Mouse (Mus musculus) thymus, adult 2 months (tissue): ENCODE results near the gene Fndc9. TPM values are rescaled to one million over a fixed set of nuclear protein-coding genes. Genes with fewer than 3 reads are reported as not detected.

ENCODE experiments used
- DNase-seq: peaks from one replicate; pipeline ENCODE4 v3.0.0; 2021
- H3K27ac ChIP-seq: fragments of 200-500 bp; 2 replicates; pipeline ENCODE4 v1.5.1; 2012; ENCODE audit warnings: low read length, control low read depth; ENCODE audit not compliant: control insufficient read depth, insufficient read depth
- H3K27me3 ChIP-seq: fragments of 200-500 bp; 2 replicates; pipeline ENCODE4 v1.6.1; 2012; ENCODE audit warnings: mild to moderate bottlenecking, low read length, moderate library complexity, mixed read lengths; ENCODE audit not compliant: control insufficient read depth, insufficient read depth
- H3K36me3 ChIP-seq: fragments of 200-500 bp; 2 replicates; pipeline ENCODE4 v1.6.1; 2012; ENCODE audit warnings: mild to moderate bottlenecking, low read length, moderate library complexity; ENCODE audit not compliant: control insufficient read depth, insufficient read depth
- H3K4me1 ChIP-seq: fragments of 200-500 bp; replicated peaks from 2 replicates; pipeline ENCODE4 v1.6.1; 2012; ENCODE audit warnings: low read length; ENCODE audit not compliant: control insufficient read depth, insufficient read depth
- H3K4me3 ChIP-seq: fragments of 200-500 bp; 2 replicates; pipeline ENCODE4 v1.5.1; 2012; ENCODE audit warnings: mild to moderate bottlenecking, low read length, control low read depth, moderate library complexity; ENCODE audit not compliant: control insufficient read depth, insufficient read depth
- CTCF ChIP-seq: fragments of 200-500 bp; IDR thresholded peaks from 2 replicates; pipeline ENCODE4 v1.5.1; 2012; ENCODE audit warnings: mild to moderate bottlenecking, control low read depth, low read length, moderate library complexity, borderline replicate concordance; ENCODE audit not compliant: control insufficient read depth, poor library complexity, insufficient read depth; ENCODE audit errors: extremely low read depth
- POLR2A ChIP-seq: fragments of 200-500 bp; IDR thresholded peaks from 2 replicates; pipeline ENCODE4 v1.6.1; 2012; ENCODE audit warnings: mild to moderate bottlenecking, low read length, control low read depth, moderate library complexity; ENCODE audit not compliant: control insufficient read depth, poor library complexity, insufficient read depth; ENCODE audit errors: extremely low read depth
- WGBS: fragments of 180-500 bp; shearing (Covaris S2); methylation state at CpG from one replicate; pipeline ENCODE4 v1.1.7; 2018; 5-methylcytosine and 5-hydroxymethylcytosine counted together
- polyA plus RNA-seq: library from polyadenylated mRNA; depleted of rRNA; stranded (reverse); fragments of >200 nt; gene quantifications from 2 replicates; pipeline ENCODE4 v1.2.3, GENCODE M21; 2012

Fndc9 gene
- polyA plus RNA-seq, 1 experiment = 0.09 TPM

DNA sequence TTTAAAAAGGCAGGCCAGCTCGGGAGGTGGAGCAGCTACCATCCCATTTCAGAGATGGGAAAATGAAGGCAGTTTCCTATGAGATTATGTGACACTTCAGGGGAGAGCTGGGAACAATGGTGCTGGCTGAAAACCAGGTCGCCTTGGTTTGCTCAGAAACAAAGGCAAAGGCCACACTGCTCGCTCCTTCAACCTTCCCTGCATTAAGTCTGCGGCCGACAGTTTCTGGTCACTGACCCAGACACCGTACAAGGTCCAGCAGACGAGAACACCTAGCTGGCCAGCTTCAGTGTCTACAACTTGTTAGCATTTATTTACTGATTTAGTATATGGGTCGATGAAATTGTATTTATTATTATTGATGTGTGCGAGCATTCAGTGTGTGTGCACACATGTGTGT is 30.5 kb upstream of the Fndc9 start:
- H3K4me1 ChIP-seq = no peaks in the 10 kb centered on the region
- H3K36me3 ChIP-seq = peaks cover 75% of the 10 kb centered on the region
- H3K27me3 ChIP-seq = no peaks in the 10 kb centered on the region
- 99% methylated on average over 9 of the region's 9 CpGs for WGBS
- no peak overlapping the region for H3K4me3 ChIP-seq
- no peak for TF ChIP-seq CTCF
- TF ChIP-seq POLR2A = no peak
- DNase-seq = no peak
- H3K27ac ChIP-seq = no peak overlapping the region

- TF ChIP-seq CTCF (no peak), POLR2A (no peak)
- Histone ChIP-seq H3K27me3 (no peaks in the 10 kb centered on the region), H3K36me3 (peaks cover 65% of the 10 kb centered on the region), H3K4me1 (no peaks in the 10 kb centered on the region), H3K4me3 (no peak overlapping the region), H3K27ac (no peak overlapping the region)
- 92% methylated on average over 17 of the region's 17 CpGs for WGBS
- no peak for DNase-seq
Observed at GRCm38 (mm10) chr11:46205639-46206409, 29.5 kb upstream of the Fndc9 start.

DNA sequence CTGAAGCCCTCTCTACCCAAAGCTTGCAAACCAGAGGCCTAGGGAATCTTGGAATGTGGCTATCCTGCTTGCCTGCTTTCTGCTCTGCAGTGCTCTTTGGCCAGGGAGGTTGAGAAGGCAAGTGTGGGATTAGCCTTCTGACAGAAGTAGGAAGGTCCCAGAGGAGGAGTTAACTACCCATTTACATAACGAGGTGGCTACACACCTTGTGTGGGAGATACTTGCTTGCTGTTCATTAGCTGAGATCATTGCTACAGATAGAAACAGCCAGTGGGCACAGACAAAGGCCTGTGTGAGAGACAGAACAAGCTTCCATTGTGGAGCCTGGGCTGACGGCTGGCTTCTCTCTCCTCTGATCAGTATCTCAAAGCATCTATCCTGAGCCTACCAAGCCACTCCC is 25.4 kb upstream of the Fndc9 start:
- TF ChIP-seq POLR2A (no peak), CTCF (no peak)
- no peak overlapping the region for H3K27ac ChIP-seq
- H3K4me3 ChIP-seq = no peak overlapping the region
- peaks cover 50% of the 10 kb centered on the region for H3K36me3 ChIP-seq
- no peaks in the 10 kb centered on the region for H3K4me1 ChIP-seq
- no peaks in the 10 kb centered on the region for H3K27me3 ChIP-seq
- DNase-seq = no peak
- 87% methylated on average over 2 of the region's 2 CpGs for WGBS

GRCm38 (mm10) chr11:46211858-46212257 is 23.5 kb upstream of the Fndc9 start:
- Histone ChIP-seq H3K4me1 (no peaks in the 10 kb centered on the region), H3K4me3 (no peak overlapping the region), H3K27ac (no peak overlapping the region), H3K36me3 (peaks cover 30% of the 10 kb centered on the region), H3K27me3 (no peaks in the 10 kb centered on the region)
- no peak for DNase-seq
- TF ChIP-seq CTCF (no peak), POLR2A (no peak)
- WGBS = 85% methylated on average over 3 of the region's 3 CpGs

- no peak overlapping the region for H3K27ac ChIP-seq
Observed at GRCm38 (mm10) chr11:46213844-46214243, 21.5 kb upstream of the Fndc9 start.

GRCm38 (mm10) chr11:46214368-46215230 is 20.7 kb upstream of the Fndc9 start:
- Histone ChIP-seq H3K4me1 (no peaks in the 10 kb centered on the region), H3K27me3 (no peaks in the 10 kb centered on the region), H3K36me3 (peaks cover 22% of the 10 kb centered on the region), H3K27ac (no peak overlapping the region), H3K4me3 (no peak overlapping the region)
- 94% methylated on average over 14 of the region's 14 CpGs for WGBS
- no peak for DNase-seq
- TF ChIP-seq POLR2A = no peak
- no peak for TF ChIP-seq CTCF

More at GRCm38 (mm10) chr11:46213844-46214243, 21.5 kb upstream of the Fndc9 start:
- Histone ChIP-seq H3K4me1 (no peaks in the 10 kb centered on the region), H3K27me3 (no peaks in the 10 kb centered on the region), H3K4me3 (no peak overlapping the region), H3K36me3 (peaks cover 18% of the 10 kb centered on the region)
- TF ChIP-seq POLR2A (no peak), CTCF (no peak)
- DNase-seq = no peak
- 95% methylated on average over 5 of the region's 5 CpGs for WGBS
